Mouse (Mus musculus) liver, postnatal 0 days (tissue): Measurements from ENCODE around the gene Add3. TPM values are rescaled to one million over a fixed set of nuclear protein-coding genes. Genes with fewer than 3 reads are reported as not detected.
A peak's percentile ranks its signal among the peaks of the same experiment; 100 is the strongest.

ENCODE experiments used
- ATAC-seq: fragments of 200-750 bp; cut with Nextera tagmentation; 2 replicates; pipeline ENCODE4 v1.8.0; 2017; ENCODE audit warnings: mild to moderate bottlenecking, moderate library complexity
- DNase-seq: peaks from one replicate; pipeline ENCODE4 v3.0.0-alpha.2; 2016
- H3K27ac ChIP-seq: fragments of 300-500 bp; sonication (generic); 2 replicates; pipeline ENCODE4 v1.5.1; 2014; ENCODE audit warnings: antibody characterized with exemption, moderate library complexity, mild to moderate bottlenecking, low read depth
- H3K27me3 ChIP-seq: fragments of 300-500 bp; sonication (generic); 2 replicates; pipeline ENCODE4 v1.6.1; 2014; ENCODE audit warnings: low read length, control low read depth, mixed read lengths; ENCODE audit not compliant: insufficient read depth
- H3K36me3 ChIP-seq: fragments of 300-500 bp; sonication (generic); replicated peaks from 2 replicates; pipeline ENCODE4 v1.6.1; 2014; ENCODE audit warnings: mild to moderate bottlenecking, control low read depth, low read length, moderate library complexity, mixed read lengths; ENCODE audit not compliant: insufficient read depth
- H3K4me1 ChIP-seq: fragments of 300-500 bp; sonication (generic); 2 replicates; pipeline ENCODE4 v1.6.1; 2014; ENCODE audit warnings: antibody characterized with exemption, mild to moderate bottlenecking, control low read depth; ENCODE audit not compliant: insufficient read depth
- H3K4me2 ChIP-seq: fragments of 300-500 bp; sonication (generic); 2 replicates; pipeline ENCODE4 v1.6.1; 2014; ENCODE audit warnings: low read depth, mild to moderate bottlenecking, low read length, moderate library complexity, mixed read lengths
- H3K4me3 ChIP-seq: fragments of 300-500 bp; sonication (generic); 2 replicates; pipeline ENCODE4 v1.5.1; 2014; ENCODE audit warnings: low read depth, low read length
- H3K9ac ChIP-seq: fragments of 300-500 bp; sonication (generic); replicated peaks from 2 replicates; pipeline ENCODE4 v1.6.1; 2014; ENCODE audit warnings: mild to moderate bottlenecking, moderate library complexity
- H3K9me3 ChIP-seq: fragments of 300-500 bp; sonication (generic); 2 replicates; pipeline ENCODE4 v1.6.1; 2016; ENCODE audit warnings: mild to moderate bottlenecking, control low read depth, low read length, mixed read lengths
- CTCF ChIP-seq: sonication (generic); IDR thresholded peaks from 2 replicates; pipeline ENCODE4 v1.5.1; 2016; ENCODE audit warnings: antibody characterized with exemption, low read depth
- EP300 ChIP-seq: IDR thresholded peaks from 2 replicates; pipeline ENCODE4 v1.6.1; 2016; ENCODE audit warnings: antibody characterized with exemption, low read depth, mild to moderate bottlenecking
- WGBS: fragments of 180-500 bp; shearing (Covaris S2); extraction: QIAGEN DNeasy Blood & Tissue Kit; methylation state at CpG from one replicate; pipeline ENCODE4 v1.1.7; 2014; ENCODE audit not compliant: insufficient replicate concordance; 5-methylcytosine and 5-hydroxymethylcytosine counted together
- polyA plus RNA-seq: library from polyadenylated mRNA; unstranded; fragments of >200 nt; fragmentation: Nextera tagmentation; extraction: Ambion mirVana; gene quantifications from 2 replicates; pipeline ENCODE4 v1.2.1, GENCODE M21; 2015

The Add3 gene
- polyA plus RNA-seq, 1 experiment from 2014 or later: 21.4 TPM

DNA sequence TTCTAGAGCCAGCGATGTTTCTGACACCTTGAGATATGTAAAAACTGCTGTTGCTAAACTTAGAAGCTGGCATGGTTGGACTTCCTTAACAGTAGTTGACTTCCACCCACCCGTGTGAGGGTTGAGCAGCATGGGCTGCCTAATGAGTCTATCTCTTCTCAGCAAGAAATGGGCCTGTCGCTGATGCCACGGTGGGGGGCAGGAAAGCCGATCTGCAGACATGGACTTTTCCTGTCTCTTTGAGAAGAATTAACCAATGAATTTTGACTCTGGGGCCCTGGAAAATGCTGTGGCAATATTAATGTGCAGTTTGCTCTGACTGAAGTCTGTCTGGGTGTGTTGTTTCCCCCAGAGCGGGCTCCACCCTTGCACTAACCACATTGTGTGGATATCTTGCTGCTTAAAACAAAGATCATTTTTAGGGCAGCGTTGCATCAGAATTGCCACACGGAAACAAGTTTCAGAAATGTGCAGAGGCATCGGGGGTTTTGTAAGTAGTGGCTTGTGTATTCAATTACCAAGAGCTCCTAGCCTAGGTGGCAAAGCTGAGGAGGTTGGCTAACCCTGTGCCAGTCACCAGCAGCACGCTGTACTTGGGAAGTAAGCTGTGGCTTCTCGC is 53.8 kb downstream of the Add3 start:
- TF ChIP-seq EP300 (peak; percentile 55), CTCF (no peak)
- Histone ChIP-seq H3K4me2 (peak overlapping the region; percentile 59), H3K9me3 (no peaks in the 10 kb centered on the region), H3K27ac (peak overlapping the region; percentile 88), H3K4me1 (peaks cover 41% of the 10 kb centered on the region), H3K27me3 (no peaks in the 10 kb centered on the region), H3K9ac (peak overlapping the region; percentile 17), H3K36me3 (no peaks in the 10 kb centered on the region), H3K4me3 (peak overlapping the region; percentile 18; the same call in 1 of the 2 replicates)
- peak; percentile 65 for DNase-seq
- ATAC-seq: peak; percentile 71
- 24% methylated on average over 11 of the region's 11 CpGs for WGBS

DNA sequence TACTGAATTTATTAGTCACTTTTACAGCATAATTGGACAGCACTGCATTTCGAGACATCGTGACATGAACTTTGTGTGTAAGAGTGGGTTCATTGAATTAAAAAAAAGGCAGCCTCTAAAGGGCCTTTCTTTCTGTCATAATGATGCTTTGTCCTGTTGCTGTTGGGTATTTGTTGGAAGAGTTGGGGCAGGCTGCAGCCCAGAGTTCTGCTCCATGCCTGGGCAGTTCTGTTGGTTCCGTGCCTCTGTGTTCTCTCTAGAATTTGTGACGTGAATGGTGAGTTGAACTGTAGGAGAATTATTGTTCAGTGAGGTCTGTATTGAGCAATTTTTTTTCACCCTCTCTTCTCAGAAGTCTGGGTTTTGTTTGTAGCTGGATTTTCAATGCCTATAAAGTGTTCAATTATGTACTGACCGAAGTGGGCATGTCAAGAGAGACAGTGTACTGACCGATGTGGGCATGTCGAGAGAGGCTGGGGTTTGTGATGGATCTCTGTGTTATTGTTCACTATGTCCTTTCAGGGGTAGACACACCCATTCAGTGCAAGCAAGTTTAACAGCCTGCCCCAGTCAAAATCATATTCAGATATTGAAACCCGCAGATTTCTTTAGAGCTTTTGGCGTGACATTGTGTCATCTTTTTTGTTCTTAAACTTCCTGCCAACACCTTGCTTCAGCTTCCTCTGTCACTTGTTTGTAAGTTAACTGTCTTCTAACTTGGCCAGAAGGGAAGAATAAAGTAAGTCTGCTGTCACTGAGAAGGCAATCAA is 54.7 kb downstream of the Add3 start:
- H3K27me3 ChIP-seq: no peaks in the 10 kb centered on the region
- H3K4me1 ChIP-seq: peaks cover 40% of the 10 kb centered on the region
- H3K9me3 ChIP-seq: no peaks in the 10 kb centered on the region
- H3K4me2 ChIP-seq: peak overlapping the region; percentile 59
- no peaks in the 10 kb centered on the region for H3K36me3 ChIP-seq
- H3K27ac ChIP-seq: peak overlapping the region; percentile 88
- WGBS: 48% methylated on average over 9 of the region's 9 CpGs
- DNase-seq (no peak), ATAC-seq (no peak)
- no peak for TF ChIP-seq CTCF
- TF ChIP-seq EP300: no peak
- peak overlapping the region; percentile 17; the same call in 1 of the 2 replicates for H3K9ac ChIP-seq
- H3K4me3 ChIP-seq: peak overlapping the region; percentile 18

DNA sequence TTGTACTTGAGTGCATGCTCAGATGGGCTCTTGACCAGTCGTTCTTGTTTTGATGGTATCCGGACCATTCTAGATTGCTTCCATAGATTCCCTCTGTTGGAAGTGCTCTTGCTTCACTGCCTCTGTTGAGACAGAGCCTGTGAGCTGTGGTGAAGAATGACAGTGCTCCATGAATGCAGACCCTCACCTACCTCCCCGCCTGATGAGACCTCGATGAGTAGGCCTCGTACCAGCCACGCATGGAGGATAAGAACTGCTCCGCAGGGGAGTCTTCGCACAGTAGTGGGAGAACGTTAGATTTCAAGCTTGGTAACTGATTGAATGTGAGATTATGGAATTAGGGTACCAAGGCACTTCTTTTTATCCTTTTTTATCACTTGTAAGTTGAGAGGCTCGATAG is 56.7 kb downstream of the Add3 start:
- Histone ChIP-seq H3K4me2 (no peak overlapping the region), H3K4me1 (peaks cover 25% of the 10 kb centered on the region), H3K9me3 (no peaks in the 10 kb centered on the region), H3K27ac (no peak overlapping the region), H3K27me3 (no peaks in the 10 kb centered on the region), H3K36me3 (no peaks in the 10 kb centered on the region; the same call in 1 of the 2 replicates), H3K4me3 (no peak overlapping the region), H3K9ac (no peak overlapping the region)
- WGBS: 87% methylated on average over 10 of the region's 10 CpGs
- DNase-seq (no peak), ATAC-seq (no peak)
- TF ChIP-seq CTCF (no peak), EP300 (no peak)

DNA sequence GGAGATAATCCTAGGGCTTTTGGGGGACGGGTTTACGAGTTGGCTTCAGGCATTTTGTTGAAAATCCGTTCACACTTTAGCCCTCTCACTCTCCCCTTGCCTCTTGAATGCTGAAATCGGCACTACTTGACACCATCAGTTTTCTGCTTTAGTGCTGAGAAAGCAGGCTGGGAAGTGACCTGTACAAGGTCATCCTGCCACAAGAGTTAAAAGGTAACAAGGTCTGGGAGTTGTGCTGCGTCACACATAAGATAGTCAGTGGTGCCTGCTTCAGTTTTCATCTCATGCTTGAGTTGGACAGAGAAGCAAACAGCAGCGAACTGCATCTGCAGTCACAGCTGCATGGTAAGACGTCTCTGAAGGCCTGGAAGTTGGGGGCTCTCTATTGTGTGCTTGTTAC is 57.5 kb downstream of the Add3 start:
- no peak overlapping the region for H3K4me2 ChIP-seq
- no peak for ATAC-seq
- no peaks in the 10 kb centered on the region for H3K27me3 ChIP-seq
- 74% methylated on average over 7 of the region's 7 CpGs for WGBS
- DNase-seq: no peak
- peaks cover 25% of the 10 kb centered on the region for H3K4me1 ChIP-seq
- peaks cover 2% of the 10 kb centered on the region for H3K36me3 ChIP-seq
- H3K9me3 ChIP-seq: no peaks in the 10 kb centered on the region
- no peak overlapping the region for H3K4me3 ChIP-seq
- peak overlapping the region; percentile 25; the same call in 1 of the 2 replicates for H3K27ac ChIP-seq
- no peak overlapping the region for H3K9ac ChIP-seq
- TF ChIP-seq CTCF (no peak), EP300 (no peak)

DNA sequence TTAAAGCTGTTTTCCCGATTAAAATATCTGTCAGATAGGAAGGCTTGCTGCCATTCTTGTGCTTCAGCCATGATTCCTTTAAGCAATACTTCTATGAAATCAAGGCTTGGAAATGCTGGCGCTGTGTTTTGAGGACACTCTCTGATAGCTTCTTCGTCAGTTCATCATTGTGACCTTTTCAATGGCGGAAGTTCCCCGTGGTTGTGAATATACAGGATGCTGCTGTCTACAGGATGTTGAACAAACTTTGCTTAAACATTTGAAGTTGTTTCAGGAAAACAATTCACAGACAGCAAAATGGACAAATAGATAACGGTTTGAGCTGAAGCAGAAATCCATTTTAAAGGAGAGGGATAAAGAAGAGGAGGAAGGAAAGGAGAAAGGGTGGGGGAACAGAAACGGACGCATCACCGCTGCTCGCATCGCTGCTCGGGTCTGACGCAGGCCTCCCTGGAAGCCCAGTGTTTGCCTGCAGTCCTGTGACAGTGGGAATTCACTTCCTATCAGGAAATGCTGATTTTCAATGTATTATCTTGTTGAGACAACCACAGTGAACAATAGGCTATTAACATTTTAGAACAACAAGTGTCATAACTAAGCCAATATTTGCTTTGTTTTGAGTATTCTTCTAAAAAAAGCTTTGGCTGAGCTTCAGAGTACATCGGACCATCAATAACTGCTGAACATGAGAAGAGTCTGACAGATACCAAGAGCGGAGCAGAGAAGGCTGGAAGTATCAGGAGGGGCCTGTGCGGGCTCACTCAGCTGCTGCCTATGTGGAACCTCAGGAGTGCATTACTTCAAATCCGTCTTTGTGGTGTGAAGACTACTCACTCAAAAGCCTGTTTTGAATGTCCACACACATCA is 58.7 kb downstream of the Add3 start:
- no peaks in the 10 kb centered on the region for H3K27me3 ChIP-seq
- TF ChIP-seq EP300: peak; percentile 38; the same call in 1 of the 2 replicates
- no peak for TF ChIP-seq CTCF
- H3K9me3 ChIP-seq: no peaks in the 10 kb centered on the region
- ATAC-seq (peak; percentile 62), DNase-seq (no peak)
- no peak overlapping the region; the same call in 1 of the 2 replicates for H3K9ac ChIP-seq
- peak overlapping the region; percentile 25; the same call in 1 of the 2 replicates for H3K27ac ChIP-seq
- WGBS: 67% methylated on average over 17 of the region's 17 CpGs
- H3K4me3 ChIP-seq: no peak overlapping the region
- H3K4me2 ChIP-seq: 0 out of 2 replicates have a peak overlapping the region, but pooled peaks have one; percentile 5
- H3K36me3 ChIP-seq: peaks cover 6% of the 10 kb centered on the region
- peaks cover 16% of the 10 kb centered on the region for H3K4me1 ChIP-seq
